Mouse (Mus musculus): ENCODE data around the gene Pde4b. TPM values are rescaled to one million over a fixed set of nuclear protein-coding genes. Genes with fewer than 3 reads are reported as not detected.

Pde4b gene
- polyA plus RNA-seq, 1 experiment from 2014 or later = 11.0 TPM

GRCm38 (mm10) chr4:102398512-102398911, 311.2 kb downstream of the Pde4b start:
- ATAC-seq = no peak
- Histone ChIP-seq H3K9me3 (ENCODE audit: control insufficient read depth, low read length) (no peaks in the 10 kb centered on the region), H3K4me3 (ENCODE audit: low read length) (no peak overlapping the region), H3K27ac (ENCODE audit: low read length) (no peak overlapping the region), H3K27me3 (replicated peaks; ENCODE audit: control insufficient read depth, insufficient read depth, low read length) (no peaks in the 10 kb centered on the region), H3K4me2 (ENCODE audit: low read depth, low read length) (no peak overlapping the region), H3K9ac (ENCODE audit: low read depth, low read length) (no peak overlapping the region), H3K36me3 (ENCODE audit: control insufficient read depth, insufficient read depth, low read length) (no peaks in the 10 kb centered on the region), H3K4me1 (ENCODE audit: control insufficient read depth, insufficient read depth, low read length) (no peaks in the 10 kb centered on the region)
- WGBS = 92% methylated on average over 1 of the region's 1 CpGs

DNA sequence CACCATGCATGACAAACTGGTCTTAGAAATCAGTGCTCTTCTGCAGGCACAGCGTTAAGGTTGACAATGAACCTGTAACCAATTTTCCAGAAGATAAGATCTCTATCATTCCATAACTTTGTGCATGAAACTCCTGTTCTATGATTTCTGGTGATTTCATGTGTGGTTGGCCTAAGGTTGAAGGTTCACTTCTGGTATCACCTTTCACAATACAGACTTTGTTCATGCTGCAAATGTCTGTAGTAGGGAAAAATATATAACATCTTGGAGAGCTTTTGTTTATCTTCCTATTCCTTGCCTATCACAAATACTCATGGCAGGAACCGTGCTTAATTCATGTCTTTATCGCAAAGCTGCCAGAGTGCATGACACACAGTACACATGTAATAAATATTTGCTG, 319.5 kb downstream of the Pde4b start:
- Histone ChIP-seq H3K4me2 (ENCODE audit: low read depth, low read length) (no peak overlapping the region), H3K9me3 (ENCODE audit: control insufficient read depth, low read length) (no peaks in the 10 kb centered on the region), H3K27ac (ENCODE audit: low read length) (peak overlapping the region; percentile 48; the same call in 1 of the 2 replicates), H3K27me3 (replicated peaks; ENCODE audit: control insufficient read depth, insufficient read depth, low read length) (no peaks in the 10 kb centered on the region), H3K4me1 (ENCODE audit: control insufficient read depth, insufficient read depth, low read length) (peaks cover 16% of the 10 kb centered on the region), H3K36me3 (ENCODE audit: control insufficient read depth, insufficient read depth, low read length) (no peaks in the 10 kb centered on the region), H3K9ac (ENCODE audit: low read depth, low read length) (no peak overlapping the region), H3K4me3 (ENCODE audit: low read length) (no peak overlapping the region)
- WGBS = 34% methylated on average over 3 of the region's 3 CpGs
- no peak; the same call in 1 of the 2 replicates for ATAC-seq

DNA sequence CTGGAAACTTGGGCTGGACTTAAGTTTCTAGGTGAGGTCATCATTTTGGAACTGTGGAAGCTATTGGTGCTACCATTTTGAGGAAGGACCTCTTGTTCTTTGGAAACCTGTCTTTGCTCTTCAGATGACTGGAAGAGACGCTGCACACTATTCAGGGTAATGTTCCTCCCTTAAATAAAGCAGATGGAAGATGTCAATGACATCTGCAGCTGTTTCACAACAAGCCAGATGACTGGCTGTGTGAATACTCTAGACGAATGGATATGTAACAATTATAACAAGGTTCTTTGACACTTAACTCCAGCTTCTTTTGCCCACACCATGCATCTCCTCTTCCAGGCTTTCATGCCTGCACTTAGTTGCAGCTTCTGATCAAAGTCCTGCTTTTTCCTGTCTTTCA, 320.8 kb downstream of the Pde4b start:
- no peaks in the 10 kb centered on the region for H3K27me3 ChIP-seq (replicated peaks; ENCODE audit: control insufficient read depth, insufficient read depth, low read length)
- H3K9me3 ChIP-seq (ENCODE audit: control insufficient read depth, low read length) = no peaks in the 10 kb centered on the region
- H3K4me3 ChIP-seq (ENCODE audit: low read length) = no peak overlapping the region
- H3K4me2 ChIP-seq (ENCODE audit: low read depth, low read length) = no peak overlapping the region
- H3K36me3 ChIP-seq (ENCODE audit: control insufficient read depth, insufficient read depth, low read length) = no peaks in the 10 kb centered on the region
- peaks cover 16% of the 10 kb centered on the region for H3K4me1 ChIP-seq (ENCODE audit: control insufficient read depth, insufficient read depth, low read length)
- no peak overlapping the region for H3K27ac ChIP-seq (ENCODE audit: low read length)
- ATAC-seq = no peak
- WGBS = 48% methylated on average over 2 of the region's 2 CpGs
- H3K9ac ChIP-seq (ENCODE audit: low read depth, low read length) = no peak overlapping the region

DNA sequence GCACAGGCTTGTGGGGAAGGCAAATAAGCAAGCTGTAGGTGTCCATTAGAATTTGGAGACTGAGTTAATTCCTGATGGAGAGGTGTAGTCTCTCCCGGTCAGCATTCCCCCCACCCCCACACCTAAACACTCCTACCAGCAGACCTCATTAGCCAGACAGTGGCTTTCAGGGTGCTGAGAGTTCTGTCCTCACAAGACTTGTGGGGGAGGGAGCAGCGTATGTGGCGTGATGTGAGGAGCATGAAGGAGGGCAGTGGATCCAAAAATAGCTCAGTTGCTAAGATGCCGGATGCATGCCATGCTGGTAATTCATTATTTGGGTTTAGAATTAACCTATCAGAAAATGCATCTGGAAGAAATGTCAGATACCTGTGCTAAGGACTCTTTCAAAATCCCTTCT, 321.6 kb downstream of the Pde4b start:
- H3K4me3 ChIP-seq (ENCODE audit: low read length) = no peak overlapping the region
- H3K4me2 ChIP-seq (ENCODE audit: low read depth, low read length) = no peak overlapping the region
- no peak overlapping the region for H3K9ac ChIP-seq (ENCODE audit: low read depth, low read length)
- H3K36me3 ChIP-seq (ENCODE audit: control insufficient read depth, insufficient read depth, low read length) = no peaks in the 10 kb centered on the region
- H3K9me3 ChIP-seq (ENCODE audit: control insufficient read depth, low read length) = no peaks in the 10 kb centered on the region
- peaks cover 16% of the 10 kb centered on the region for H3K4me1 ChIP-seq (ENCODE audit: control insufficient read depth, insufficient read depth, low read length)
- no peak for ATAC-seq
- 34% methylated on average over 4 of the region's 4 CpGs for WGBS
- no peaks in the 10 kb centered on the region for H3K27me3 ChIP-seq (replicated peaks; ENCODE audit: control insufficient read depth, insufficient read depth, low read length)
- H3K27ac ChIP-seq (ENCODE audit: low read length) = no peak overlapping the region

DNA sequence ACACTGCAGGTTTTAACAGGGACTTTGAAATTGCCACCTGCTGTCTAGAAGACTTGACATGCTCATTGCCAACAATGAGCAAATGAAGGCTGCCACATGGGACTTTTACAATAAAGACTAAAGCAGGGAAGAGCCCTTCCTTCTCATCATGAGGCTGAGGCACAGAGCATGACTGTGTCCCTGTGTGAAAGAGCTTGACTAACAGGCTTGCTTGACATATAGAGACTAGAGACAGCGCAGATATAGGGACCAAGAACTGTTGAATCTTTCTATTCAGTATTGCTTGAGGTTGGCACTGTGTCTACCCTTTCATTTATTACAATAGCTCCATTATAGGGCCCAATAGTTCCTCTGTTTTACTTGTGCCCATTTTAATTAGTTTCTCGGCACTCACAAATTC, 325.8 kb downstream of the Pde4b start:
- no peaks in the 10 kb centered on the region for H3K9me3 ChIP-seq (ENCODE audit: control insufficient read depth, low read length)

GRCm38 (mm10) chr4:102413794-102414193, 326.5 kb downstream of the Pde4b start:
- Histone ChIP-seq H3K4me2 (ENCODE audit: low read depth, low read length) (no peak overlapping the region), H3K9ac (ENCODE audit: low read depth, low read length) (no peak overlapping the region), H3K4me1 (ENCODE audit: control insufficient read depth, insufficient read depth, low read length) (no peaks in the 10 kb centered on the region), H3K9me3 (ENCODE audit: control insufficient read depth, low read length) (no peaks in the 10 kb centered on the region), H3K27me3 (replicated peaks; ENCODE audit: control insufficient read depth, insufficient read depth, low read length) (no peaks in the 10 kb centered on the region), H3K27ac (ENCODE audit: low read length) (no peak overlapping the region), H3K36me3 (ENCODE audit: control insufficient read depth, insufficient read depth, low read length) (no peaks in the 10 kb centered on the region), H3K4me3 (ENCODE audit: low read length) (no peak overlapping the region)
- WGBS = 35% methylated on average over 4 of the region's 4 CpGs
- no peak for ATAC-seq

More for the DNA sequence above, 325.8 kb downstream of the Pde4b start:
- H3K36me3 ChIP-seq (ENCODE audit: control insufficient read depth, insufficient read depth, low read length) = no peaks in the 10 kb centered on the region
- ATAC-seq = no peak
- H3K9ac ChIP-seq (ENCODE audit: low read depth, low read length) = no peak overlapping the region
- no peak overlapping the region for H3K27ac ChIP-seq (ENCODE audit: low read length)
- no peaks in the 10 kb centered on the region for H3K27me3 ChIP-seq (replicated peaks; ENCODE audit: control insufficient read depth, insufficient read depth, low read length)
- peaks cover 4% of the 10 kb centered on the region; the same call in 1 of the 2 replicates for H3K4me1 ChIP-seq (ENCODE audit: control insufficient read depth, insufficient read depth, low read length)
- WGBS = 86% methylated on average over 2 of the region's 2 CpGs
- H3K4me2 ChIP-seq (ENCODE audit: low read depth, low read length) = no peak overlapping the region
- no peak overlapping the region for H3K4me3 ChIP-seq (ENCODE audit: low read length)

DNA sequence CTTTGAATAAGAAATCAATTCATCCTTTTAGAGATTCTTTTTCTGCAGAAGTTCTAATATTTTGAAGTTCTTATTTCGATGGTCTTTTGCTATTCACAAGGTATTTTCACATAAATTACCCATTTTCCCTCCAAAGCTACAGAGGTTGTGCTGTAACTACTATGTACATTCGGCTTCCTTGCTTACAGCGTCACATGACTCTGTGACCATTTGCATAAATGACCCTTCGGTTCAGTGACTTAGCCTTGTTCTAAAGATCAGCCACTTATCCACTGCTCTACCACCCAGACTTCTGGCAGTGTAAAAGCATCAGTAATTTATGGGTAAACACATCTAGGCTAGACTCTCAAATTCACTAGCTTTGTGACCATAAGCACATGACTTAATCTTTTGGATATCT, 327.3 kb downstream of the Pde4b start:
- ATAC-seq = no peak
- Histone ChIP-seq H3K4me2 (ENCODE audit: low read depth, low read length) (no peak overlapping the region), H3K9me3 (ENCODE audit: control insufficient read depth, low read length) (no peaks in the 10 kb centered on the region), H3K4me3 (ENCODE audit: low read length) (no peak overlapping the region), H3K27ac (ENCODE audit: low read length) (no peak overlapping the region), H3K36me3 (ENCODE audit: control insufficient read depth, insufficient read depth, low read length) (no peaks in the 10 kb centered on the region), H3K9ac (ENCODE audit: low read depth, low read length) (no peak overlapping the region), H3K27me3 (replicated peaks; ENCODE audit: control insufficient read depth, insufficient read depth, low read length) (no peaks in the 10 kb centered on the region), H3K4me1 (ENCODE audit: control insufficient read depth, insufficient read depth, low read length) (no peaks in the 10 kb centered on the region)
- 80% methylated on average over 4 of the region's 4 CpGs for WGBS

GRCm38 (mm10) chr4:102420794-102421397, 333.6 kb downstream of the Pde4b start:
- Histone ChIP-seq H3K9ac (ENCODE audit: low read depth, low read length) (no peak overlapping the region), H3K36me3 (ENCODE audit: control insufficient read depth, insufficient read depth, low read length) (no peaks in the 10 kb centered on the region), H3K27ac (ENCODE audit: low read length) (no peak overlapping the region), H3K4me1 (ENCODE audit: control insufficient read depth, insufficient read depth, low read length) (no peaks in the 10 kb centered on the region), H3K4me2 (ENCODE audit: low read depth, low read length) (peak overlapping the region; percentile 37), H3K27me3 (replicated peaks; ENCODE audit: control insufficient read depth, insufficient read depth, low read length) (no peaks in the 10 kb centered on the region), H3K4me3 (ENCODE audit: low read length) (peak overlapping the region; percentile 18), H3K9me3 (ENCODE audit: control insufficient read depth, low read length) (no peaks in the 10 kb centered on the region)
- ATAC-seq = no peak
- 40% methylated on average over 11 of the region's 11 CpGs for WGBS

GRCm38 (mm10) chr4:102421398-102421859, 334.1 kb downstream of the Pde4b start:
- peak overlapping the region; percentile 18 for H3K4me3 ChIP-seq (ENCODE audit: low read length)
- 0 out of 2 replicates have a peak overlapping the region, but pooled peaks have one; percentile 27 for H3K9ac ChIP-seq (ENCODE audit: low read depth, low read length)
- 52% methylated on average over 18 of the region's 18 CpGs for WGBS

DNA sequence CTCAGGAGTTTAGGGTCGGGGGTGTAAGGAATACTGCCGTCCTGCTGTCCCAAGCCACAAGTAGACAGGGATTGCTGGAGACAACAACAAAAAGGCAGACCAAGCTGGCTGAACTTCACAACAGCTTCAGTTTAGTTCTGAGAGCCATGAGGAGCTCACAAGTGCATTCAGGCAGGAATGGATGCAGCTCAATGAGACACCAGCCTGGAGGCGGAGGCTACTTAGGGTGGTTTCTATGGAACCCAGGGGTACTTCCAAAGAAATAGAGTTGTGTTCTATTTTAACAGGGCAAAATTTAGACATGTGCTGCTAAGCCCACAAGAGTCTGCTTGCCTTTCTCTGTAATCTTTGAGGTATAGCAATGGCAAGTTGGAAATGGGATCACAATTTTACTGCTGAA, 336.8 kb downstream of the Pde4b start:
- no peaks in the 10 kb centered on the region for H3K27me3 ChIP-seq (replicated peaks; ENCODE audit: control insufficient read depth, insufficient read depth, low read length)
- H3K36me3 ChIP-seq (ENCODE audit: control insufficient read depth, insufficient read depth, low read length) = no peaks in the 10 kb centered on the region
- H3K27ac ChIP-seq (ENCODE audit: low read length) = no peak overlapping the region
- no peaks in the 10 kb centered on the region for H3K9me3 ChIP-seq (ENCODE audit: control insufficient read depth, low read length)
- no peak for ATAC-seq
- no peak overlapping the region for H3K4me3 ChIP-seq (ENCODE audit: low read length)
- H3K4me1 ChIP-seq (ENCODE audit: control insufficient read depth, insufficient read depth, low read length) = peaks cover 1% of the 10 kb centered on the region; the same call in 1 of the 2 replicates
- 81% methylated on average over 3 of the region's 3 CpGs for WGBS
- no peak overlapping the region for H3K9ac ChIP-seq (ENCODE audit: low read depth, low read length)
- H3K4me2 ChIP-seq (ENCODE audit: low read depth, low read length) = no peak overlapping the region

More at GRCm38 (mm10) chr4:102421398-102421859, 334.1 kb downstream of the Pde4b start:
- H3K4me2 ChIP-seq (ENCODE audit: low read depth, low read length) = peak overlapping the region; percentile 37
- H3K36me3 ChIP-seq (ENCODE audit: control insufficient read depth, insufficient read depth, low read length) = no peaks in the 10 kb centered on the region
- no peaks in the 10 kb centered on the region for H3K9me3 ChIP-seq (ENCODE audit: control insufficient read depth, low read length)
- no peak for ATAC-seq
- H3K4me1 ChIP-seq (ENCODE audit: control insufficient read depth, insufficient read depth, low read length) = no peaks in the 10 kb centered on the region
- no peaks in the 10 kb centered on the region for H3K27me3 ChIP-seq (replicated peaks; ENCODE audit: control insufficient read depth, insufficient read depth, low read length)
- H3K27ac ChIP-seq (ENCODE audit: low read length) = no peak overlapping the region
